Mouse (Mus musculus) intestine, postnatal 0 days (tissue): ENCODE measurements around the gene Bcas3. TPM values are rescaled to one million over a fixed set of nuclear protein-coding genes. Genes with fewer than 3 reads are reported as not detected.

Source experiments
- ATAC-seq: fragments of 200-750 bp; cut with Nextera tagmentation; 2 replicates; pipeline ENCODE4 v1.8.0; 2017; ENCODE audit warnings: mild to moderate bottlenecking, moderate TSS enrichment, moderate library complexity
- H3K27ac ChIP-seq: fragments of 300-500 bp; sonication (generic); 2 replicates; pipeline ENCODE4 v1.5.1; 2014; ENCODE audit warnings: mild to moderate bottlenecking, low read depth, low read length, moderate library complexity
- H3K27me3 ChIP-seq: fragments of 300-500 bp; sonication (generic); replicated peaks from 2 replicates; pipeline ENCODE4 v1.6.1; 2014; ENCODE audit warnings: low read length, mixed read lengths; ENCODE audit not compliant: control insufficient read depth, insufficient read depth
- H3K36me3 ChIP-seq: fragments of 300-500 bp; sonication (generic); 2 replicates; pipeline ENCODE4 v1.6.1; 2014; ENCODE audit warnings: mild to moderate bottlenecking, moderate library complexity; ENCODE audit not compliant: control insufficient read depth, insufficient read depth
- H3K4me1 ChIP-seq: fragments of 300-500 bp; sonication (generic); replicated peaks from 2 replicates; pipeline ENCODE4 v1.6.1; 2014; ENCODE audit warnings: antibody characterized with exemption, low read length, mixed read lengths; ENCODE audit not compliant: control insufficient read depth, insufficient read depth
- H3K4me2 ChIP-seq: fragments of 300-500 bp; sonication (generic); replicated peaks from 2 replicates; pipeline ENCODE4 v1.6.1; 2014; ENCODE audit warnings: low read depth, mild to moderate bottlenecking, moderate library complexity
- H3K4me3 ChIP-seq: fragments of 300-500 bp; sonication (generic); 2 replicates; pipeline ENCODE4 v1.5.1; 2014; ENCODE audit warnings: low read depth, low read length
- H3K9ac ChIP-seq: fragments of 300-500 bp; sonication (generic); 2 replicates; pipeline ENCODE4 v1.6.1; 2014; ENCODE audit warnings: mild to moderate bottlenecking, low read depth, low read length
- H3K9me3 ChIP-seq: fragments of 300-500 bp; sonication (generic); 2 replicates; pipeline ENCODE4 v1.6.1; 2016; ENCODE audit warnings: mixed run types; ENCODE audit not compliant: control insufficient read depth
- CTCF ChIP-seq: sonication (generic); IDR thresholded peaks from 2 replicates; pipeline ENCODE4 v1.5.1; 2016; ENCODE audit warnings: low read depth, mild to moderate bottlenecking, control low read depth, antibody characterized with exemption, moderate library complexity
- WGBS: fragments of 180-500 bp; shearing (Covaris S2); extraction: QIAGEN DNeasy Blood & Tissue Kit; methylation state at CpG from one replicate; pipeline ENCODE4 v1.1.7; 2014; 5-methylcytosine and 5-hydroxymethylcytosine counted together
- polyA plus RNA-seq: library from polyadenylated mRNA; unstranded; fragments of >200 nt; fragmentation: Nextera tagmentation; extraction: Ambion mirVana; gene quantifications from 2 replicates; pipeline ENCODE4 v1.2.1, GENCODE M21; 2015

The Bcas3 gene
- polyA plus RNA-seq, 1 experiment from 2014 or later: 17.2 TPM

- WGBS: 78% methylated on average over 3 of the region's 3 CpGs
- H3K9ac ChIP-seq: no peak overlapping the region
Observed at GRCm38 (mm10) chr11:85367823-85368222, 14.9 kb downstream of the Bcas3 start.

GRCm38 (mm10) chr11:85379091-85379490 is 26.1 kb downstream of the Bcas3 start:
- H3K4me2 ChIP-seq: no peak overlapping the region
- no peaks in the 10 kb centered on the region for H3K4me1 ChIP-seq
- H3K27me3 ChIP-seq: no peaks in the 10 kb centered on the region
- no peak overlapping the region for H3K27ac ChIP-seq
- H3K4me3 ChIP-seq: no peak overlapping the region
- no peak overlapping the region for H3K9ac ChIP-seq
- WGBS: 92% methylated on average over 3 of the region's 3 CpGs
- ATAC-seq: no peak
- H3K9me3 ChIP-seq: no peaks in the 10 kb centered on the region
- H3K36me3 ChIP-seq: no peaks in the 10 kb centered on the region
- TF ChIP-seq CTCF: no peak

More at GRCm38 (mm10) chr11:85367823-85368222, 14.9 kb downstream of the Bcas3 start:
- Histone ChIP-seq H3K27ac (no peak overlapping the region), H3K4me1 (no peaks in the 10 kb centered on the region), H3K4me3 (no peak overlapping the region), H3K27me3 (no peaks in the 10 kb centered on the region), H3K9me3 (no peaks in the 10 kb centered on the region), H3K36me3 (peaks cover 52% of the 10 kb centered on the region), H3K4me2 (no peak overlapping the region)
- no peak for TF ChIP-seq CTCF
- ATAC-seq: no peak

- WGBS: 7% methylated on average over 1 of the region's 1 CpGs
Observed at GRCm38 (mm10) chr11:85380046-85380445, 27.1 kb downstream of the Bcas3 start.

GRCm38 (mm10) chr11:85382055-85382454 is 29.1 kb downstream of the Bcas3 start:
- no peak for ATAC-seq
- H3K27me3 ChIP-seq: no peaks in the 10 kb centered on the region
- no peaks in the 10 kb centered on the region for H3K9me3 ChIP-seq
- no peak overlapping the region for H3K9ac ChIP-seq
- no peak overlapping the region for H3K27ac ChIP-seq
- 6% methylated on average over 4 of the region's 4 CpGs for WGBS
- no peak overlapping the region for H3K4me2 ChIP-seq
- H3K4me1 ChIP-seq: no peaks in the 10 kb centered on the region
- TF ChIP-seq CTCF: peak; percentile 91
- H3K4me3 ChIP-seq: no peak overlapping the region
- no peaks in the 10 kb centered on the region for H3K36me3 ChIP-seq

More at GRCm38 (mm10) chr11:85380046-85380445, 27.1 kb downstream of the Bcas3 start:
- Histone ChIP-seq H3K36me3 (no peaks in the 10 kb centered on the region), H3K9me3 (no peaks in the 10 kb centered on the region), H3K27me3 (no peaks in the 10 kb centered on the region), H3K27ac (no peak overlapping the region), H3K9ac (no peak overlapping the region), H3K4me3 (no peak overlapping the region), H3K4me1 (no peaks in the 10 kb centered on the region), H3K4me2 (no peak overlapping the region)
- ATAC-seq: no peak
- TF ChIP-seq CTCF: no peak

GRCm38 (mm10) chr11:85383975-85384821 is 31.2 kb downstream of the Bcas3 start:
- no peaks in the 10 kb centered on the region for H3K4me1 ChIP-seq
- 88% methylated on average over 7 of the region's 7 CpGs for WGBS
- H3K4me2 ChIP-seq: no peak overlapping the region
- no peak for ATAC-seq
- no peaks in the 10 kb centered on the region for H3K36me3 ChIP-seq
- H3K27ac ChIP-seq: no peak overlapping the region
- H3K27me3 ChIP-seq: no peaks in the 10 kb centered on the region
- no peaks in the 10 kb centered on the region for H3K9me3 ChIP-seq
- H3K9ac ChIP-seq: no peak overlapping the region
- no peak overlapping the region for H3K4me3 ChIP-seq
- no peak for TF ChIP-seq CTCF

GRCm38 (mm10) chr11:85392179-85392863 is 39.4 kb downstream of the Bcas3 start:
- 67% methylated on average over 12 of the region's 12 CpGs for WGBS
- peak; percentile 14; the same call in 1 of the 2 replicates for TF ChIP-seq CTCF
- Histone ChIP-seq H3K4me3 (no peak overlapping the region), H3K27ac (no peak overlapping the region), H3K36me3 (no peaks in the 10 kb centered on the region), H3K9me3 (no peaks in the 10 kb centered on the region), H3K4me2 (no peak overlapping the region), H3K4me1 (no peaks in the 10 kb centered on the region), H3K27me3 (no peaks in the 10 kb centered on the region), H3K9ac (no peak overlapping the region)
- ATAC-seq: no peak
